Mouse (Mus musculus): Measurements from ENCODE around the gene Fut4. TPM values are rescaled to one million over a fixed set of nuclear protein-coding genes. Genes with fewer than 3 reads are reported as not detected.

Fut4 gene
- polyA plus RNA-seq (2015; fragmentation: Nextera tagmentation; extraction: Ambion mirVana), result 1.9 and 2.1 TPM in 2 replicates

GRCm38 (mm10) chr9:14752001-14752522, at the start of gene Fut4:
Gene Fut4, minus strand, starts transcription at chr9:14752393.
- Histone ChIP-seq H3K4me1 (peaks cover 14% of the 10 kb centered on the region), H3K4me2 (peak within 1 kb of the TSS; percentile 96), H3K27ac (no peak within 1 kb of the TSS), H3K27me3 (no peaks in the 10 kb centered on the region), H3K9me3 (no peaks in the 10 kb centered on the region), H3K4me3 (peak within 1 kb of the TSS; percentile 54), H3K36me3 (no peaks in the 10 kb centered on the region), H3K9ac (peak within 1 kb of the TSS; percentile 56)
- ATAC-seq (ENCODE audit: insufficient number of reproducible peaks, low FRiP score, low TSS enrichment, low read depth), result peak; percentile 49
- under 1% methylated on average over 27 of the region's 28 CpGs for WGBS

GRCm38 (mm10) chr9:14787356-14787755, 35.2 kb upstream of the Fut4 start:
- no peaks in the 10 kb centered on the region for H3K27me3 ChIP-seq
- peaks cover 5% of the 10 kb centered on the region; the same call in 1 of the 2 replicates for H3K4me1 ChIP-seq
- no peaks in the 10 kb centered on the region for H3K9me3 ChIP-seq
- no peak overlapping the region for H3K4me3 ChIP-seq
- no peak for ATAC-seq (ENCODE audit: insufficient number of reproducible peaks, low FRiP score, low TSS enrichment, low read depth)
- no peak overlapping the region for H3K27ac ChIP-seq
- H3K4me2 ChIP-seq, result no peak overlapping the region
- WGBS, result 89% methylated on average over 6 of the region's 6 CpGs
- no peak overlapping the region for H3K9ac ChIP-seq
- peaks cover 35% of the 10 kb centered on the region for H3K36me3 ChIP-seq

DNA sequence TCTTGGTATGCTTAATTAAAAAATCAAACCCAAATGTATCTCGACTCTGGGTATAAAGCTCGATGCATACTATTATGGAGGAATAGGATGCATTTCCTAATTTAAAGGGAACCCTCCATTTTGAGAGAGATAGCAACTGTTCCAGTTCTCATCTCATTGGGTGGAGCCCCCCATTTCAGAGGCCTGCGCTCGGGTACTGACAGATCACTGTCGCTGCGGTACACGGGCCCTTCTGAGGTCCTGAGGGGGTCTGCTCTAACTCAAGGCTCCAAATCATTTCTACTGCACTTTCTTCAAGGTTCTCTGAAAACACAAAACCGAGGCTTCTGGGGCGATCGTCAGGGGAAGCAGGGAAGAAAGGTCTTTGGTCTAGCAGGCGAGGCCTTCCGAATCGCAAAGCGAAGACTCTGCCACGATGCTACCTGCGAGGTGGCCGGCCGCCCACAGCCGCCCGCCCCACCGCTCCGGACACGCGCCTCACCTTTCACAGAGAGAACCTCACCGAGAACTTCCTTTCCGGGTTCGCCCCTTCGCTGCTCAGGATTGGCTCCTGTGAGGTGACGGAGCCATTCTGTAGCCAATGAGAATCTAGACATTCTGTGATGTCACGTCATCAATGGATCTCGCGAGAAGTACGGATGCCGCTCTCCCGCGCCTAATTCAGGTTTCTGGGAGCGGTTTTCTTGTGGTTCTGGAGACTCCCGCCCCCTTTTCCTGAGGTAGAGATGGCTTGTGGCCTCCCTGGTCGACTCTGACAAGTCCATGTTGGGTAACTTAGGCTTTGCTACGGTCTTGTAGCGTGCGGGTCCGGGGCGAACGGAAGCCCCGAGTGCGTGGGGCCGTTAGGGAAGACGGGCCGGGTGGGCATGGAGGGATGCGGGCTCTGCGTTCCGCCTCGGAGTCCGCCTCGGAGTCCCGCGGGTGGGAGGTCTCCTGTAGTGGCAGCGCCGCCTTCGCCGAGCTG, 32.1 kb upstream of the Fut4 start, which contains the start of the genes Mre11a and Ankrd49:
Gene Mre11a (plus strand): TSS at position 616 of the 964 bp plus-strand sequence.
Gene Ankrd49 (minus strand): TSS at position 818 of the 964 bp plus-strand sequence.
- under 1% methylated on average over 62 of the region's 62 CpGs for WGBS
- ATAC-seq (ENCODE audit: insufficient number of reproducible peaks, low FRiP score, low TSS enrichment, low read depth), result peak; percentile 97

GRCm38 (mm10) chr9:14778341-14778740, 26.1 kb upstream of the Fut4 start:
- Histone ChIP-seq H3K27me3 (no peaks in the 10 kb centered on the region), H3K9me3 (no peaks in the 10 kb centered on the region), H3K36me3 (peaks cover 24% of the 10 kb centered on the region), H3K4me3 (no peak overlapping the region), H3K4me2 (no peak overlapping the region), H3K4me1 (no peaks in the 10 kb centered on the region), H3K27ac (no peak overlapping the region), H3K9ac (no peak overlapping the region)
- 31% methylated on average over 13 of the region's 13 CpGs for WGBS
- no peak for ATAC-seq (ENCODE audit: insufficient number of reproducible peaks, low FRiP score, low TSS enrichment, low read depth)

More for the DNA sequence above, 32.1 kb upstream of the Fut4 start, which contains the start of the genes Mre11a and Ankrd49:
- Histone ChIP-seq H3K36me3 (peaks cover 43% of the 10 kb centered on the region), H3K9ac (peak within 1 kb of the TSS; percentile 76), H3K4me1 (peaks cover 5% of the 10 kb centered on the region; the same call in 1 of the 2 replicates), H3K27me3 (no peaks in the 10 kb centered on the region), H3K4me3 (peak within 1 kb of the TSS; percentile 73), H3K4me2 (peak within 1 kb of the TSS; percentile 54), H3K9me3 (no peaks in the 10 kb centered on the region), H3K27ac (peak within 1 kb of the TSS; percentile 97)

DNA sequence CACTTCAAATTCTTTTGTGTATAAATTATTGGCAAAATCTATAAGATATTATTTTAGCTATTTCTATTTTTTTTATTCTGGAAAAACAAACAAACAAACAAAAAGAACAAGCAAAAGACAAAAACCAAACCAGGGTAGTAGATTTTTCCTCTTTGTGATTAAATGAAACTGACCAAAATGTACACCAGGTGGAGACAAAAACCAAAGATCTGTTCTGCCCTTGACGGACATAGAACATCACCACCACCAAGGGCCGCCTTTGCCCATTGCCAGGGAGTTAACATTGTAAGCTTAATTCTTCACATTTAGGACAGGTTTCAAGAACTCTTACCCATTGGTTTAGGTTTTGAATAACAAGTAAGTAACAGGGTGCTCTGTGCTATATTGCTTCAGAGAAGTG, 21.6 kb upstream of the Fut4 start:
- Histone ChIP-seq H3K27ac (no peak overlapping the region), H3K27me3 (peaks cover 5% of the 10 kb centered on the region; the same call in 1 of the 2 replicates), H3K9ac (no peak overlapping the region), H3K9me3 (no peaks in the 10 kb centered on the region), H3K4me3 (no peak overlapping the region), H3K4me1 (peaks cover 10% of the 10 kb centered on the region), H3K4me2 (no peak overlapping the region), H3K36me3 (no peaks in the 10 kb centered on the region)
- WGBS, result 41% methylated on average over 2 of the region's 2 CpGs
- ATAC-seq (ENCODE audit: insufficient number of reproducible peaks, low FRiP score, low TSS enrichment, low read depth), result no peak

DNA sequence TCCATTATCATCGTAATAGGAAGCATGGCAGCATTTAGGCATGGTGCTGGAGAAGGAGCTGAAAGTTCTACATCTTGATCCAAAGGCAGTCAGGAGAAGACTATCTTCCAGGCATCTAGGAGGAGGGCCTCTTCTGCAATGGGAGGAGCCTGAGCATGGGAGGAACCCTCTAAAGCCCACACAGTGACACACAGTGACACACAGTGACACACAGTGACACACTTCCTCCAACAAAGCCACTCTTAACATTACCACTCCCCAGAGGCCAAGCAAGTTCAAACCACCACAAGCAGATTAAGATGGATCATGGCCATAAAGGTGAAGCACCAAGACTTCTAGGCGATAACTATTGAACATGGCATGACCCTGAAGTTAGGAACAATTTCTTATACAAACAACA, 19.9 kb upstream of the Fut4 start:
- WGBS, result 86% methylated on average over 2 of the region's 2 CpGs
- ATAC-seq (ENCODE audit: insufficient number of reproducible peaks, low FRiP score, low TSS enrichment, low read depth), result no peak

GRCm38 (mm10) chr9:14770803-14771471, 18.7 kb upstream of the Fut4 start, which contains the start of gene 1700012B09Rik:
Gene 1700012B09Rik, minus strand, starts transcription at chr9:14771030.
- Histone ChIP-seq H3K4me1 (peaks cover 10% of the 10 kb centered on the region), H3K36me3 (no peaks in the 10 kb centered on the region), H3K4me3 (no peak within 1 kb of the TSS), H3K9me3 (no peaks in the 10 kb centered on the region), H3K27ac (no peak within 1 kb of the TSS), H3K4me2 (no peak within 1 kb of the TSS), H3K9ac (no peak within 1 kb of the TSS), H3K27me3 (peaks cover 6% of the 10 kb centered on the region; the same call in 1 of the 2 replicates)
- ATAC-seq (ENCODE audit: insufficient number of reproducible peaks, low FRiP score, low TSS enrichment, low read depth), result no peak
- WGBS, result 18% methylated on average over 22 of the region's 23 CpGs

More for the DNA sequence above, 19.9 kb upstream of the Fut4 start:
- no peak overlapping the region for H3K4me2 ChIP-seq
- H3K9ac ChIP-seq, result no peak overlapping the region
- H3K4me3 ChIP-seq, result no peak overlapping the region
- peaks cover 10% of the 10 kb centered on the region for H3K4me1 ChIP-seq
- H3K27ac ChIP-seq, result no peak overlapping the region
- peaks cover 6% of the 10 kb centered on the region; the same call in 1 of the 2 replicates for H3K27me3 ChIP-seq
- no peaks in the 10 kb centered on the region for H3K36me3 ChIP-seq
- H3K9me3 ChIP-seq, result no peaks in the 10 kb centered on the region

DNA sequence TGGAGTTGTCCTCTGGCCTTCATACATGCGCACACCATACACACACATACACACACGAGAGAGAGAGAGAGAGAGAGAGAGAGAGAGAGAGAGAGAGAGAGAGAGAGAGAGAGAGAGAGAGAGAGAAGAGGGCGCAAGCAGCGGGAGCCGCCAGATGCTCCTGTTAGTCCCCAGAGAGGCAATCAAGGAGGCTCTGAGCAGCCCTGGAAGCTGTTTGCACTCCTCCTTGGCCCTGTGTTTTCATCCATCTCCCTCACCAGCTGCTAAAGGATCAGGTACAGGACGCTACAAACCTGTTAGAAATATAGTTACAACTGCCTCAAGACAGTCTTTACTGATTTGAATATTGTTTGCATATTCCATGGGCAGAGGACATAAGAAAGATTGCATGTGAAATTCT, 17.6 kb upstream of the Fut4 start:
- 39% methylated on average over 6 of the region's 6 CpGs for WGBS
- H3K9me3 ChIP-seq, result no peaks in the 10 kb centered on the region
- peaks cover 10% of the 10 kb centered on the region for H3K4me1 ChIP-seq
- no peak for ATAC-seq (ENCODE audit: insufficient number of reproducible peaks, low FRiP score, low TSS enrichment, low read depth)
- no peak overlapping the region for H3K27ac ChIP-seq
- H3K9ac ChIP-seq, result no peak overlapping the region
- H3K27me3 ChIP-seq, result peaks cover 6% of the 10 kb centered on the region; the same call in 1 of the 2 replicates
- H3K4me2 ChIP-seq, result no peak overlapping the region
- no peak overlapping the region for H3K4me3 ChIP-seq
- no peaks in the 10 kb centered on the region for H3K36me3 ChIP-seq

GRCm38 (mm10) chr9:14764765-14765164, 12.6 kb upstream of the Fut4 start:
- ATAC-seq (ENCODE audit: insufficient number of reproducible peaks, low FRiP score, low TSS enrichment, low read depth), result no peak
- Histone ChIP-seq H3K9ac (no peak overlapping the region), H3K4me2 (no peak overlapping the region), H3K4me1 (peaks cover 5% of the 10 kb centered on the region; the same call in 1 of the 2 replicates), H3K9me3 (no peaks in the 10 kb centered on the region), H3K4me3 (no peak overlapping the region), H3K27me3 (peaks cover 8% of the 10 kb centered on the region; the same call in 1 of the 2 replicates), H3K36me3 (no peaks in the 10 kb centered on the region), H3K27ac (no peak overlapping the region)
- WGBS, result 23% methylated on average over 7 of the region's 7 CpGs

- Histone ChIP-seq H3K9me3 (no peaks in the 10 kb centered on the region), H3K4me2 (no peak overlapping the region), H3K27me3 (0 out of 2 replicates have a peak, but pooled peaks cover 2% of the 10 kb centered on the region), H3K4me1 (no peaks in the 10 kb centered on the region), H3K36me3 (no peaks in the 10 kb centered on the region), H3K4me3 (no peak overlapping the region), H3K9ac (no peak overlapping the region), H3K27ac (no peak overlapping the region)
- no peak for ATAC-seq (ENCODE audit: insufficient number of reproducible peaks, low FRiP score, low TSS enrichment, low read depth)
Measured at GRCm38 (mm10) chr9:14759261-14759660, 7.1 kb upstream of the Fut4 start.

- Histone ChIP-seq H3K4me1 (no peaks in the 10 kb centered on the region), H3K4me2 (no peak overlapping the region), H3K9ac (no peak overlapping the region), H3K4me3 (no peak overlapping the region), H3K27me3 (0 out of 2 replicates have a peak, but pooled peaks cover 2% of the 10 kb centered on the region), H3K36me3 (no peaks in the 10 kb centered on the region), H3K27ac (no peak overlapping the region), H3K9me3 (no peaks in the 10 kb centered on the region)
- no peak for ATAC-seq (ENCODE audit: insufficient number of reproducible peaks, low FRiP score, low TSS enrichment, low read depth)
- WGBS, result 67% methylated on average over 7 of the region's 7 CpGs
Measured at GRCm38 (mm10) chr9:14758590-14758989, 6.4 kb upstream of the Fut4 start.
